Mouse (Mus musculus) forebrain, embryonic 11.5 days (tissue): Measurements from ENCODE around the gene Gtf2h2. TPM values are rescaled to one million over a fixed set of nuclear protein-coding genes. Genes with fewer than 3 reads are reported as not detected.
A peak's percentile ranks its signal among the peaks of the same experiment; 100 is the strongest.
"Not testable (repeated sequence)": the region's sequence is repeated elsewhere in the genome, so short reads cannot be mapped to it uniquely, and the experiment has no call there.

Source experiments
- ATAC-seq: fragments of 200-750 bp; cut with Nextera tagmentation; replicated peaks from 2 replicates; pipeline ENCODE4 v1.8.0; 2017; ENCODE audit warnings: moderate TSS enrichment; ENCODE audit not compliant: low FRiP score
- DNase-seq: peaks from one replicate; pipeline ENCODE4 v3.0.0-alpha.2; 2017; ENCODE audit warnings: low spot score
- H3K27ac ChIP-seq: fragments of 300-500 bp; sonication (generic); 2 replicates; pipeline ENCODE4 v1.5.1; 2014; ENCODE audit warnings: low read depth, low read length
- H3K27me3 ChIP-seq: fragments of 300-500 bp; sonication (generic); 2 replicates; pipeline ENCODE4 v1.6.1; 2014; ENCODE audit warnings: mild to moderate bottlenecking, low read length, mixed read lengths; ENCODE audit not compliant: control insufficient read depth, insufficient read depth
- H3K36me3 ChIP-seq: fragments of 300-500 bp; sonication (generic); 2 replicates; pipeline ENCODE4 v1.6.1; 2014; ENCODE audit warnings: mild to moderate bottlenecking, low read length, moderate library complexity, mixed read lengths; ENCODE audit not compliant: control insufficient read depth, insufficient read depth
- H3K4me1 ChIP-seq: fragments of 300-500 bp; sonication (generic); replicated peaks from 2 replicates; pipeline ENCODE4 v1.6.1; 2014; ENCODE audit warnings: low read length, mixed read lengths; ENCODE audit not compliant: control insufficient read depth, insufficient read depth
- H3K4me2 ChIP-seq: fragments of 300-500 bp; sonication (generic); 2 replicates; pipeline ENCODE4 v1.6.1; 2014; ENCODE audit warnings: low read depth, mild to moderate bottlenecking, low read length, moderate library complexity, mixed read lengths; ENCODE audit not compliant: severe bottlenecking
- H3K4me3 ChIP-seq: fragments of 300-500 bp; sonication (generic); 2 replicates; pipeline ENCODE4 v1.5.1; 2014; ENCODE audit warnings: low read depth, low read length
- H3K9ac ChIP-seq: fragments of 300-500 bp; sonication (generic); 2 replicates; pipeline ENCODE4 v1.6.1; 2014; ENCODE audit warnings: low read length
- H3K9me3 ChIP-seq: fragments of 300-500 bp; sonication (generic); 2 replicates; pipeline ENCODE4 v1.6.1; 2016; ENCODE audit warnings: low read length, mixed read lengths; ENCODE audit not compliant: control insufficient read depth
- WGBS: fragments of 180-500 bp; shearing (Covaris S2); extraction: QIAGEN DNeasy Blood & Tissue Kit; methylation state at CpG from one replicate; pipeline ENCODE4 v1.1.7; 2014; 5-methylcytosine and 5-hydroxymethylcytosine counted together
- polyA plus RNA-seq: library from polyadenylated mRNA; unstranded; fragments of >200 nt; fragmentation: Nextera tagmentation; extraction: Ambion mirVana; gene quantifications from 2 replicates; pipeline ENCODE4 v1.2.1, GENCODE M21; 2014

Gtf2h2 gene
- polyA plus RNA-seq, 1 experiment from 2014 or later = 105 TPM

DNA sequence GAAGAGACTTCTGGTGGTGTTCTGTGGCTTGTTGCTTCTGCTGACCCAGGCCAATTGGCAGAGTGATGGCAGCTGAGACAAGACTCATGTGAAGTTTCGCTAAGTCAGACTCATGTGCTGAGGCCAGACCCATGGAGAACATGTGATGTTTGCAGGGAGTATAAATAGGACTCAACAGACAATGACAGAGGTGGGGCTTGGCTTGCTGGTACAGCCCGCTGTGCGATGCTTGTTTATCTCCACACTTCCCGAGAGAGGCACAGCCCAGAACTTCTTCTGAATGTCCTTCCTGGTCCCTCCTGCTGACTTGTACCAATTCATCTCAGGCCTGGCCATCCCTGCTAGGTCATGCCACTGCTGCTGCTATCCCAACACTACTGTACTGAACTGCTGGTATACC lies 3.0 kb upstream of the Gtf2h2 start:
- 86% methylated on average over 4 of the region's 4 CpGs for WGBS
- no peaks in the 10 kb centered on the region; the same call in 1 of the 2 replicates for H3K4me1 ChIP-seq
- no peak overlapping the region for H3K4me3 ChIP-seq
- ATAC-seq (no peak), DNase-seq (no peak)
- H3K27me3 ChIP-seq = no peaks in the 10 kb centered on the region
- H3K27ac ChIP-seq = no peak overlapping the region
- no peaks in the 10 kb centered on the region for H3K36me3 ChIP-seq
- no peak overlapping the region for H3K4me2 ChIP-seq
- H3K9me3 ChIP-seq = no peaks in the 10 kb centered on the region
- H3K9ac ChIP-seq = no peak overlapping the region

- not testable (repeated sequence) for H3K4me3 ChIP-seq, H3K4me1 ChIP-seq, H3K9ac ChIP-seq, ATAC-seq, H3K27me3 ChIP-seq, H3K4me2 ChIP-seq, DNase-seq, H3K36me3 ChIP-seq, H3K9me3 ChIP-seq, H3K27ac ChIP-seq
- 63% methylated on average over 8 of the region's 8 CpGs for WGBS
Observed at GRCm38 (mm10) chr13:100494370-100494769, 2.0 kb upstream of the Gtf2h2 start.

- Histone ChIP-seq H3K36me3 (no peaks in the 10 kb centered on the region; the same call in 1 of the 2 replicates), H3K27me3 (no peaks in the 10 kb centered on the region), H3K4me2 (no peak overlapping the region), H3K4me1 (no peaks in the 10 kb centered on the region; the same call in 1 of the 2 replicates), H3K27ac (no peak overlapping the region), H3K4me3 (no peak overlapping the region), H3K9me3 (no peaks in the 10 kb centered on the region), H3K9ac (no peak overlapping the region)
- 81% methylated on average over 8 of the region's 8 CpGs for whole genome bisulfite sequencing
- no peak for ATAC-seq
- DNase-seq = no peak
Observed at GRCm38 (mm10) chr13:100493313-100493712, 934 bp upstream of the Gtf2h2 start.

DNA sequence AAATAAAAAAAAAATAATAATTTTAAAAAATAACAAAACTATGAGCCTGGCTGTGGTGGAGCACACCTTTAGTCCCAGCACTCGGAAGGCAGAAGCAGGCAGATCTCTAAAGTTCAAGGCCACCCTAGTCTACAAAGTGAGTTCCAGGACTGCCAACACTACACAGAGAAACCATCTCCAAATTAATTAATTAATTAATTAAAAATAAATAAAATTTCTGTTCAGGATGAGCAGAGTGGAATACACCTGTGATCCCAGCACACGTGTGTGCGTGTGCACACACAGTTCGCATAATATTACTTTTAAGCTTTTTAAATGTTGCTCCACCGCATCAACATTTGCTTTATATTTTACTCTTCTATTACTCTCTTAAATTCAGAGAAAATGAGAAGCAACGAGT lies 756 bp downstream of the Gtf2h2 start:
- no peaks in the 10 kb centered on the region; the same call in 1 of the 2 replicates for H3K4me1 ChIP-seq
- peak overlapping the region; percentile 67 for H3K4me2 ChIP-seq
- no peaks in the 10 kb centered on the region for H3K9me3 ChIP-seq
- no peak overlapping the region for H3K27ac ChIP-seq
- no peaks in the 10 kb centered on the region for H3K27me3 ChIP-seq
- peak overlapping the region; percentile 93 for H3K9ac ChIP-seq
- ATAC-seq (peak; percentile 19; the same call in 1 of the 2 replicates), DNase-seq (no peak)
- WGBS = 19% methylated on average over 6 of the region's 6 CpGs
- H3K4me3 ChIP-seq = peak overlapping the region; percentile 83
- H3K36me3 ChIP-seq = no peaks in the 10 kb centered on the region; the same call in 1 of the 2 replicates

GRCm38 (mm10) chr13:100490424-100490823 lies 2.0 kb downstream of the Gtf2h2 start:
- Histone ChIP-seq H3K9ac (no peak overlapping the region), H3K4me3 (no peak overlapping the region), H3K4me1 (no peaks in the 10 kb centered on the region; the same call in 1 of the 2 replicates), H3K27ac (no peak overlapping the region), H3K4me2 (no peak overlapping the region), H3K27me3 (no peaks in the 10 kb centered on the region), H3K9me3 (no peaks in the 10 kb centered on the region), H3K36me3 (no peaks in the 10 kb centered on the region; the same call in 1 of the 2 replicates)
- WGBS = 92% methylated on average over 5 of the region's 5 CpGs
- DNase-seq = no peak
- ATAC-seq = no peak

- H3K4me3 ChIP-seq = no peak overlapping the region
- peaks cover 6% of the 10 kb centered on the region; the same call in 1 of the 2 replicates for H3K36me3 ChIP-seq
- no peaks in the 10 kb centered on the region for H3K27me3 ChIP-seq
- no peak overlapping the region for H3K9ac ChIP-seq
- 94% methylated on average over 7 of the region's 7 CpGs for WGBS
- no peak overlapping the region for H3K4me2 ChIP-seq
- H3K9me3 ChIP-seq = no peaks in the 10 kb centered on the region
- no peak for ATAC-seq
- H3K4me1 ChIP-seq = no peaks in the 10 kb centered on the region
- DNase-seq = no peak
- H3K27ac ChIP-seq = no peak overlapping the region
Observed at GRCm38 (mm10) chr13:100483610-100484009, 8.8 kb downstream of the Gtf2h2 start.

- Histone ChIP-seq H3K4me1 (no peaks in the 10 kb centered on the region), H3K4me2 (no peak overlapping the region), H3K36me3 (peaks cover 17% of the 10 kb centered on the region), H3K9me3 (no peaks in the 10 kb centered on the region), H3K4me3 (no peak overlapping the region), H3K27ac (no peak overlapping the region), H3K27me3 (no peaks in the 10 kb centered on the region), H3K9ac (no peak overlapping the region)
- ATAC-seq (no peak), DNase-seq (no peak)
- WGBS = 86% methylated on average over 2 of the region's 2 CpGs
Observed at GRCm38 (mm10) chr13:100463527-100464222, 28.7 kb downstream of the Gtf2h2 start.

- H3K9me3 ChIP-seq = no peaks in the 10 kb centered on the region
- no peaks in the 10 kb centered on the region for H3K27me3 ChIP-seq
- H3K4me2 ChIP-seq = no peak overlapping the region
- H3K4me3 ChIP-seq = no peak overlapping the region
- H3K4me1 ChIP-seq = no peaks in the 10 kb centered on the region
- no peak overlapping the region for H3K27ac ChIP-seq
- ATAC-seq (no peak), DNase-seq (no peak)
- 82% methylated on average over 3 of the region's 3 CpGs for WGBS
- H3K36me3 ChIP-seq = no peaks in the 10 kb centered on the region; the same call in 1 of the 2 replicates
- no peak overlapping the region for H3K9ac ChIP-seq
Observed at GRCm38 (mm10) chr13:100461336-100461735, 31.0 kb downstream of the Gtf2h2 start.
